Mouse (Mus musculus) heart, adult 8-10 months (tissue): Measurements from ENCODE around the gene Samd5. TPM values are rescaled to one million over a fixed set of nuclear protein-coding genes. Genes with fewer than 3 reads are reported as not detected.

Source experiments
- DNase-seq: peaks from one replicate; pipeline ENCODE4 v3.0.0; 2022; ENCODE audit warnings: low spot score
- total RNA-seq, 4 experiments: library from RNA; stranded (reverse); gene quantifications; 2 replicates each; pipeline ENCODE4 v1.2.4; 2022

Gene Samd5
- total RNA-seq, 4 experiments from 2014 or later = 2.5 to 4.4 (median 3.2) TPM

DNA sequence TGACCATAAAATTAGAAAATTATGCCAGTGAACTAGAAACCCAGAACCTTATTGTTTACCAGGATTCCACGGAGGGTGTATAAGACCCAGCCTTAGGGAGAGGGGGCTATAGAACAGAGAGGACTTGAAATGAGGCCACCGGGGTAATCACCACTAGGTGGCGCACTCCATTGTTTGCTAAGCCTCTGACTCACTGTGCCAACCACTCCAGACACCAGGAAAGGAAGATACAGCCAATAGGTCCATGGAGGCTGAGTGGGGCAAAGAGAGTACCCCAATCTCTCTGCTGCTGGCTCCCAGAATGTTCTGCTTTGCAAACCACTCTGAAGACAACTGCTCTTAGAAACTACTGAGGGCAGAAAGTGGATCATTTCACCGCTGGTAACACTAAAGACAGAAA is 99.4 kb downstream of the Samd5 start:
- peak; percentile 72 for DNase-seq

DNA sequence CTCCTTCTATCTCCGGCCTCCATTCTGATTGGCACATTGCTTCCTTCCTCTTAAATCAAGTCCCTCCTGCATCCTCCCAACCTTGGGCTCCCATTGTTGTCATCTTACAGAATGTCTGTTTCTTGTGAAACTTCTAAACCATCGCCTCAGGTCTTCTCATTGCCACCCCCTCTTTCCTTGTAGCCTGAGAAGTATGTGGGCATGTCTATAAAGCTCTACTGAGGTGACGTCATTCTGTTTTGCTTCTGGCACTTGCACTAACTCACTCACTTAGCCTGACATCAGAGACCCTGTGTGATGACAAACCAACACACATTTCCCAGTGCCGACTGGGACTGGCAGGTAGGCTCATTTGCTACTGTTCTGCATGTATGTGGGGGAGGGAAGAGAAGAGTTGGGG is 100.9 kb downstream of the Samd5 start:
- no peak for DNase-seq

Other genes starting within 250 kb of the Samd5 start
- gene Stxbp5, start 225.9 kb upstream of the Samd5 start, total RNA-seq = 10 to 100 TPM; 13.6 to 13.9 (median 13.8) TPM